Mouse (Mus musculus) left cerebral cortex, postnatal 10 days (tissue): ENCODE data around the gene Kalrn. TPM values are rescaled to one million over a fixed set of nuclear protein-coding genes. Genes with fewer than 3 reads are reported as not detected.
A peak's percentile ranks its signal among the peaks of the same experiment; 100 is the strongest.

ENCODE experiments used
- DNase-seq, 2 experiments: peaks; one replicate each; pipeline ENCODE4 v3.0.0; 2021 to 2022; ENCODE audit warnings: low spot score in 2 of 2, mixed read lengths in 1 of 2; ENCODE audit errors: extremely low spot score in 1 of 2
- intact Hi-C: fragments of 180-260 bp; cut with DNase I; formaldehyde crosslinking; loops from one replicate; pipeline ENCODE4 v1.15.1; 2025
- total RNA-seq, 2 experiments: library from RNA; stranded (reverse); gene quantifications; 2 replicates each; pipeline ENCODE4 v1.2.3; 2021

Kalrn gene
- total RNA-seq, 2 experiments from 2014 or later: 318 to 335 TPM

- no peak for DNase-seq
- intact Hi-C loops: no loop called here
Observed at GRCm38 (mm10) chr16:34017241-34017640, 556.1 kb downstream of the Kalrn start.

GRCm38 (mm10) chr16:34011991-34012845, 561.1 kb downstream of the Kalrn start:
- intact Hi-C loops: no loop called here
- DNase-seq: peak in 1 of 2 experiments; percentile 18

- no peak for DNase-seq
- intact Hi-C loops: loop anchor here (10.0 kb wide), 1 partner anchor 275 kb away; no protein-coding TSS in a partner anchor
Observed at GRCm38 (mm10) chr16:34009567-34009966, 563.8 kb downstream of the Kalrn start.

- DNase-seq: peak in 1 of 2 experiments; percentile 12
- intact Hi-C loops: loop anchor here (10.0 kb wide), 1 partner anchor 279 kb away; no protein-coding TSS in a partner anchor
Observed at GRCm38 (mm10) chr16:34005986-34006385, 567.3 kb downstream of the Kalrn start.

- intact Hi-C loops: loop anchor here (10.0 kb wide), 1 partner anchor 281 kb away; no protein-coding TSS in a partner anchor
- peak; percentile 85 to 87 for DNase-seq
Observed at GRCm38 (mm10) chr16:34004128-34004578, 569.2 kb downstream of the Kalrn start.

GRCm38 (mm10) chr16:34003566-34004127, 569.7 kb downstream of the Kalrn start:
- intact Hi-C loops: loop anchor here (10.0 kb wide), 1 partner anchor 281 kb away; no protein-coding TSS in a partner anchor
- DNase-seq: peak in 1 of 2 experiments; percentile 12

GRCm38 (mm10) chr16:34000715-34001114, 572.6 kb downstream of the Kalrn start:
- peak in 1 of 2 experiments; percentile 18 for DNase-seq
- intact Hi-C loops: loop anchor here (10.0 kb wide), 1 partner anchor 284 kb away; no protein-coding TSS in a partner anchor

GRCm38 (mm10) chr16:33999388-33999787, 573.9 kb downstream of the Kalrn start:
- intact Hi-C loops: loop anchor here (2.0 to 5.0 kb wide), 2 partner anchors 43 to 115 kb away; no protein-coding TSS in a partner anchor
- peak; percentile 46 to 57 for DNase-seq

GRCm38 (mm10) chr16:33998011-33998410, 575.3 kb downstream of the Kalrn start:
- DNase-seq: no peak
- intact Hi-C loops: loop anchor here (2.0 to 5.0 kb wide), 2 partner anchors 44 to 117 kb away; no protein-coding TSS in a partner anchor

GRCm38 (mm10) chr16:33996030-33996429, 577.3 kb downstream of the Kalrn start:
- peak in 1 of 2 experiments; percentile 62 for DNase-seq
- intact Hi-C loops: loop anchor here (5.0 kb wide), 1 partner anchor 46 kb away; no protein-coding TSS in a partner anchor

- no peak for DNase-seq
Observed at GRCm38 (mm10) chr16:33995496-33995895, 577.8 kb downstream of the Kalrn start.

GRCm38 (mm10) chr16:33994321-33994720, 579.0 kb downstream of the Kalrn start:
- no peak for DNase-seq
- intact Hi-C loops: no loop called here

More at GRCm38 (mm10) chr16:33995496-33995895, 577.8 kb downstream of the Kalrn start:
- intact Hi-C loops: loop anchor here (5.0 kb wide), 1 partner anchor 47 kb away; no protein-coding TSS in a partner anchor

- intact Hi-C loops: no loop called here
- no peak for DNase-seq
Observed at GRCm38 (mm10) chr16:33990712-33991111, 582.6 kb downstream of the Kalrn start.

- intact Hi-C loops: no loop called here
- no peak for DNase-seq
Observed at GRCm38 (mm10) chr16:33989106-33989505, 584.2 kb downstream of the Kalrn start.

GRCm38 (mm10) chr16:33988358-33989012, 584.8 kb downstream of the Kalrn start:
- DNase-seq: peak in 1 of 2 experiments; percentile 51
- intact Hi-C loops: no loop called here

GRCm38 (mm10) chr16:33986993-33987392, 586.3 kb downstream of the Kalrn start:
- no peak for DNase-seq
- intact Hi-C loops: no loop called here

- intact Hi-C loops: no loop called here
- no peak for DNase-seq
Observed at GRCm38 (mm10) chr16:33985372-33985771, 588.0 kb downstream of the Kalrn start.

- intact Hi-C loops: no loop called here
- DNase-seq: no peak
Observed at GRCm38 (mm10) chr16:33983712-33984111, 589.6 kb downstream of the Kalrn start.

GRCm38 (mm10) chr16:33979855-33980254, 593.5 kb downstream of the Kalrn start:
- intact Hi-C loops: no loop called here
- no peak for DNase-seq
